Mouse (Mus musculus) MEL (cell line): Measurements from ENCODE around the gene Med13l. TPM values are rescaled to one million over a fixed set of nuclear protein-coding genes. Genes with fewer than 3 reads are reported as not detected.

Experiments
- DNase-seq: peaks from one replicate; pipeline ENCODE4 v3.0.0; 2011; ENCODE audit warnings: low read depth, low spot score
- H3K27ac ChIP-seq: 2 replicates; pipeline ENCODE4 v1.5.1; 2012; ENCODE audit warnings: low read depth, mild to moderate bottlenecking, control low read depth, low read length, moderate library complexity; ENCODE audit not compliant: control insufficient read depth
- H3K27me3 ChIP-seq, 2 experiments: fragments of 150-350 bp in 1 of 2; sonication (generic) in 1 of 2; 2 replicates each; pipeline ENCODE4 v1.6.1; 2012; ENCODE audit warnings: low read length in 2 of 2, mild to moderate bottlenecking in 2 of 2, improper control_type of control experiment in 1 of 2, moderate library complexity in 1 of 2; ENCODE audit not compliant: insufficient read depth in 2 of 2, control insufficient read depth in 1 of 2
- H3K36me3 ChIP-seq, 2 experiments: 2 replicates each; pipeline ENCODE4 v1.6.1; 2012 to 2014; ENCODE audit warnings: low read length in 2 of 2, improper control_type of control experiment in 1 of 2, inconsistent platforms in 1 of 2, mild to moderate bottlenecking in 1 of 2; ENCODE audit not compliant: insufficient read depth in 2 of 2, control insufficient read depth in 1 of 2
- H3K4me1 ChIP-seq, 2 experiments: fragments of 150-350 bp in 1 of 2; sonication (generic) in 1 of 2; 2 replicates each; pipeline ENCODE4 v1.6.1; 2012; ENCODE audit warnings: low read length in 2 of 2, improper control_type of control experiment in 1 of 2, mild to moderate bottlenecking in 1 of 2; ENCODE audit not compliant: insufficient read depth in 2 of 2, control insufficient read depth in 1 of 2
- H3K4me3 ChIP-seq, 2 experiments: fragments of 150-350 bp in 1 of 2; sonication (generic) in 1 of 2; 2 replicates each; pipeline ENCODE4 v1.5.1; 2012; ENCODE audit warnings: low read depth in 2 of 2, low read length in 2 of 2, mild to moderate bottlenecking in 2 of 2, moderate library complexity in 2 of 2, control low read depth in 1 of 2, improper control_type of control experiment in 1 of 2; ENCODE audit not compliant: control insufficient read depth in 1 of 2, insufficient read depth in 1 of 2
- H3K79me2 ChIP-seq: 2 replicates; pipeline ENCODE4 v1.6.1; 2012; ENCODE audit warnings: mild to moderate bottlenecking, low read length, moderate library complexity; ENCODE audit not compliant: control insufficient read depth, poor library complexity, insufficient read depth
- H3K9ac ChIP-seq: 2 replicates; pipeline ENCODE4 v1.6.1; 2012; ENCODE audit warnings: low read depth, mild to moderate bottlenecking, control low read depth, low read length, moderate library complexity; ENCODE audit not compliant: control insufficient read depth, poor library complexity, severe bottlenecking
- H3K9me3 ChIP-seq: fragments of 150-350 bp; sonication (generic); replicated peaks from 2 replicates; pipeline ENCODE4 v1.6.1; 2012; ENCODE audit warnings: mild to moderate bottlenecking, low read length, improper control_type of control experiment, moderate library complexity; ENCODE audit not compliant: insufficient read depth
- BHLHE40 ChIP-seq: IDR thresholded peaks from 2 replicates; pipeline ENCODE4 v1.6.1; 2012; ENCODE audit warnings: low read depth, mild to moderate bottlenecking, inconsistent platforms, low read length, improper control_type of control experiment, borderline replicate concordance
- CHD1 ChIP-seq: IDR thresholded peaks from 2 replicates; pipeline ENCODE4 v1.6.1; 2012; ENCODE audit warnings: low read depth, mild to moderate bottlenecking, inconsistent platforms, low read length, improper control_type of control experiment
- CTCF ChIP-seq, 3 experiments: IDR thresholded peaks in 2 of 3; conservative IDR thresholded peaks in 1 of 3; 2 replicates each; pipeline ENCODE4 v1.5.1; 2011 to 2012; ENCODE audit warnings: low read length in 3 of 3, low read depth in 2 of 3, mild to moderate bottlenecking in 2 of 3, improper control_type of control experiment in 1 of 3, inconsistent platforms in 1 of 3, mixed read lengths in 1 of 3, moderate library complexity in 1 of 3; ENCODE audit not compliant: control insufficient read depth in 1 of 3, insufficient read depth in 1 of 3, poor library complexity in 1 of 3, severe bottlenecking in 1 of 3
- ETS1 ChIP-seq: IDR thresholded peaks from 2 replicates; pipeline ENCODE4 v1.6.1; 2012; ENCODE audit warnings: low read depth, mild to moderate bottlenecking, inconsistent platforms, low read length, improper control_type of control experiment, moderate library complexity
- GABPA ChIP-seq: IDR thresholded peaks from 2 replicates; pipeline ENCODE4 v1.6.1; 2012; ENCODE audit warnings: low read depth, mild to moderate bottlenecking, inconsistent platforms, low read length, improper control_type of control experiment, moderate library complexity
- JUND ChIP-seq: IDR thresholded peaks from 2 replicates; pipeline ENCODE4 v1.6.1; 2011; ENCODE audit warnings: low read depth, mild to moderate bottlenecking, improper control_type of control experiment, low read length
- MAFK ChIP-seq: IDR thresholded peaks from 2 replicates; pipeline ENCODE4 v1.6.1; 2011; ENCODE audit warnings: low read depth, mild to moderate bottlenecking, low read length, improper control_type of control experiment, borderline replicate concordance
- MAX ChIP-seq: IDR thresholded peaks from 2 replicates; pipeline ENCODE4 v1.6.1; 2011; ENCODE audit warnings: low read length, improper control_type of control experiment
- MYB ChIP-seq: IDR thresholded peaks from 2 replicates; pipeline ENCODE4 v1.6.1; 2011; ENCODE audit warnings: mild to moderate bottlenecking, low read depth, low read length, improper control_type of control experiment
- MYC ChIP-seq: IDR thresholded peaks from 2 replicates; pipeline ENCODE4 v1.6.1; 2011; ENCODE audit warnings: low read depth, mild to moderate bottlenecking, low read length, improper control_type of control experiment, moderate library complexity
- POLR2AphosphoS5 ChIP-seq: IDR thresholded peaks from 2 replicates; pipeline ENCODE4 v1.6.1; 2012; ENCODE audit warnings: low read depth, borderline replicate concordance, mild to moderate bottlenecking, inconsistent platforms, low read length, moderate library complexity, mixed read lengths
- RCOR1 ChIP-seq: IDR thresholded peaks from 2 replicates; pipeline ENCODE4 v1.6.1; 2012; ENCODE audit warnings: low read depth, mild to moderate bottlenecking, inconsistent platforms, low read length, improper control_type of control experiment
- SIN3A ChIP-seq: IDR thresholded peaks from 2 replicates; pipeline ENCODE4 v1.6.1; 2012; ENCODE audit warnings: low read length, improper control_type of control experiment, inconsistent platforms
- SMC3 ChIP-seq: IDR thresholded peaks from 2 replicates; pipeline ENCODE4 v1.6.1; 2011; ENCODE audit warnings: low read depth, low read length, improper control_type of control experiment
- TBP ChIP-seq: IDR thresholded peaks from 2 replicates; pipeline ENCODE4 v1.8.0; 2011; ENCODE audit warnings: low read depth, low read length, improper control_type of control experiment
- TCF12 ChIP-seq: IDR thresholded peaks from 2 replicates; pipeline ENCODE4 v1.6.1; 2014; ENCODE audit warnings: low read depth, mild to moderate bottlenecking, inconsistent platforms, low read length, improper control_type of control experiment, moderate library complexity
- USF1 ChIP-seq: IDR thresholded peaks from 2 replicates; pipeline ENCODE4 v1.6.1; 2014; ENCODE audit warnings: low read depth, mild to moderate bottlenecking, inconsistent platforms, low read length, improper control_type of control experiment, moderate library complexity
- ZNF384 ChIP-seq: IDR thresholded peaks from 2 replicates; pipeline ENCODE4 v1.6.1; 2012; ENCODE audit warnings: low read depth, mild to moderate bottlenecking, inconsistent platforms, low read length, improper control_type of control experiment
- polyA plus RNA-seq, 2 experiments: library from polyadenylated mRNA; stranded (reverse) in 1 of 2; unstranded in 1 of 2; fragments of >175 nt in 1 of 2; fragments of >200 nt in 1 of 2; gene quantifications; 2 replicates each; pipeline versions ENCODE4 v1.2.1 to v1.2.4; 2012; ENCODE audit warnings: low replicate concordance in 2 of 2, low read depth in 1 of 2; ENCODE audit not compliant: insufficient read length in 2 of 2, insufficient read depth in 1 of 2, missing spikeins in 1 of 2
- total RNA-seq: library from RNA; depleted of rRNA; stranded (reverse); fragments of 300-350 nt; gene quantifications from 2 replicates; pipeline ENCODE4 v1.2.3, GENCODE M21; 2012

The Med13l gene
- total and polyA plus RNA-seq, 3 experiments = 13.4 to 16.1 TPM; not detected in 1

GRCm38 (mm10) chr5:118725425-118725824 is 164.9 kb downstream of the Med13l start:
- H3K9me3 ChIP-seq = no peaks in the 10 kb centered on the region
- H3K4me3 ChIP-seq = no peak overlapping the region
- no peaks in the 10 kb centered on the region for H3K79me2 ChIP-seq
- peaks cover 0 to 10% of the 10 kb centered on the region in 2 experiments; a peak in 1 of 4 replicates for H3K36me3 ChIP-seq
- TF ChIP-seq TBP = no peak
- no peak for TF ChIP-seq CTCF (IDR thresholded peaks at IDR 0.05 in 2 of 3, conservative IDR thresholded peaks at IDR 0.05 in 1 of 3; ENCODE audit: control insufficient read depth in 1 of 3, insufficient read depth in 1 of 3, low read depth in 2 of 3, low read length in 3 of 3, poor library complexity in 1 of 3, severe bottlenecking in 1 of 3)
- TF ChIP-seq SMC3 = no peak
- TF ChIP-seq RCOR1 = no peak
- TF ChIP-seq CHD1 = no peak
- TF ChIP-seq ETS1 = no peak
- no peak for TF ChIP-seq ZNF384
- TF ChIP-seq SIN3A = no peak
- no peak for TF ChIP-seq MYB
- TF ChIP-seq TCF12 = no peak
- TF ChIP-seq BHLHE40 = no peak
- TF ChIP-seq POLR2AphosphoS5 = no peak
- no peak overlapping the region for H3K27ac ChIP-seq
- H3K4me1 ChIP-seq = no peaks in the 10 kb centered on the region
- DNase-seq = no peak
- no peaks in the 10 kb centered on the region for H3K27me3 ChIP-seq
- H3K9ac ChIP-seq = no peak overlapping the region

GRCm38 (mm10) chr5:118725886-118726505 is 165.5 kb downstream of the Med13l start:
- peak; percentile 28 for DNase-seq
- Histone ChIP-seq H3K36me3 (peaks cover 0 to 7% of the 10 kb centered on the region in 2 experiments; a peak in 1 of 4 replicates), H3K79me2 (no peaks in the 10 kb centered on the region), H3K9me3 (no peaks in the 10 kb centered on the region), H3K4me3 (no peak overlapping the region), H3K9ac (no peak overlapping the region), H3K27me3 (no peaks in the 10 kb centered on the region)
- TF ChIP-seq MAFK (no peak), TCF12 (no peak), MYB (no peak), POLR2AphosphoS5 (no peak), JUND (no peak)
- TF ChIP-seq, all 39 proteins: peak for 0
- no peak overlapping the region for H3K27ac ChIP-seq
- no peaks in the 10 kb centered on the region for H3K4me1 ChIP-seq

GRCm38 (mm10) chr5:118727336-118727735 is 166.9 kb downstream of the Med13l start:
- H3K9me3 ChIP-seq = no peaks in the 10 kb centered on the region
- H3K36me3 ChIP-seq = peaks cover 0 to 7% of the 10 kb centered on the region in 2 experiments; a peak in 1 of 4 replicates
- H3K27me3 ChIP-seq = no peaks in the 10 kb centered on the region
- no peak for TF ChIP-seq USF1
- no peak for TF ChIP-seq CHD1
- no peak for TF ChIP-seq MYC
- no peak for TF ChIP-seq GABPA
- no peak for TF ChIP-seq MAX
- no peak for TF ChIP-seq SMC3
- DNase-seq = no peak
- no peak overlapping the region for H3K4me3 ChIP-seq
- H3K27ac ChIP-seq = no peak overlapping the region
- H3K9ac ChIP-seq = no peak overlapping the region
- no peaks in the 10 kb centered on the region for H3K4me1 ChIP-seq
- H3K79me2 ChIP-seq = no peaks in the 10 kb centered on the region
